Mouse (Mus musculus) testis, postnatal 10 days (tissue): ENCODE results near the gene Phex.

Experiments
- DNase-seq: peaks from one replicate; pipeline ENCODE4 v3.0.0; 2021; ENCODE audit warnings: low spot score

Gene Phex

DNA sequence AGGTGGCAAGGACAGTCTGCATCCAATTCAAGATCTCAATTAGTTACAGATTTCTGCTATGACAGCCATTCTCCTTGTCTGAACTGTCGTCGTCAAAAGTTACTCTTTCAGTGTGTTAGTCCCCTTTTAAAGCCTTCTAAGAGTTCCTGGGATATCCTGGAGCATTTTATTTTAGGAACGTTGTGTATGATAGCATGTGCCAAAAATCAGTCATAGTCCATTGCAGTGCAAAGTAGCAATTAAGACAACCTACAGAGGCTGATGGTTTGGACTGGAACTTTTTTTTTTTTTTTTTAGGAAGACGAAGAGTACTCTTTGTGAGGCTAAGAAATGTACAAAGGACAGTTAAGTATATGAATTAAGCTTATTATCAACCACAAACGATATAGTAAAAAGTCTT lies at the start of gene Phex:
Gene Phex, minus strand, starts transcription at position 101 of the 400 bp plus-strand sequence.
- DNase-seq = no peak

DNA sequence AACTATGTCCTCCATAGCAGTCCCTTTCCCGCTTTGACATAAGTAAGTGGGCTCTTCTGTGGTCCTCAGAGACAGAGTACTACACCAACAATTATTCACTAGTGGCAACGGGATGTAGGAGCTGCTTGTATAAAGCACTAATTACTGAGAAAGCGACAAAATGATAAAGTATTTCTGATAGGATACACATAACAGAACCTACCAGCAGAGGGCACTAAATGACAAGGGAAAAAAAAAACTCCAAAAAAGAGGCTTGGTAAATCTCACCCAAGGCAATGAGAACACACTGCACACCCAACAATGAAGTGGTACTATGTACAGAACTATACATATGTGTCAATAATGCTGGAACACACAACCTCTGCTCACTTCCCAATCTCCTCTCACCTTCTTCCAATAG lies 47.6 kb upstream of the Phex start:
- no peak for DNase-seq

DNA sequence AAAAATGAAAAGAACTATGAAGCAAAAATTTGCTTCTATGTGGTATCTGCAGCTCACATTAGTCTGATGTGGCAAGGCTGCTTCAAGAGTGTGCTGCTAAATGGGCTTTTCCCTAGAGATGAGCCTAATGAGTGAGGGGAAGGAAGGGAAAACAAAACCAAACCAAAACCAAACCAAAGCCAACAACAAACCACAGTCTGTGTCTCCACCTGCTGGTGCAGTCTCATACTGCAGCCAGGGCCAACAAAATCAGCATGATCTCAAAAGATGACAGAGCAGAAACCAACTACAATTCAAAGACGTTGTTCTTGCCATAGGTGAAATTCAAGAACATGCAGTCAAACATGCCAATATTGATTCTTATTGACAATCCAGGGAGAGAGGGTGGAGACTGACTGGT lies 39.3 kb upstream of the Phex start:
- peak; percentile 77 for DNase-seq

DNA sequence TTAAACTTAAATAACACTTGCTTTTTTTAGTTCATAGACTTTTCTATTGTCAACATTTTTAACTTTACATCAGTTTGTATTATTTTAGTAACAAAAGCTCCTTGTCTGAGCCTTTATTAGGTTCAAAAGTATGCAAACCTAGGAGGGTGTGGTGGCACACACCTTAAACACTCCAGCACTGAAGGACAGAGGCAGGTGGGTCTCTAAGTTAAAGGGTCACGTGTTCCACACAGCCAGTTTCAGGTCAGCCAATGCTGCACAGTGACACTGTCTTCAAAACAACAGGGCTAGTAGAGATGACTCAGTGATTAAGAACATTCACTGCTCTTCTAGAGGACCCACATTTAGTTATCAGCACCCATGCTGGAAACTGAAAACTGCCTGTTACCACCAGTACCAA lies 33.9 kb upstream of the Phex start:
- no peak for DNase-seq

DNA sequence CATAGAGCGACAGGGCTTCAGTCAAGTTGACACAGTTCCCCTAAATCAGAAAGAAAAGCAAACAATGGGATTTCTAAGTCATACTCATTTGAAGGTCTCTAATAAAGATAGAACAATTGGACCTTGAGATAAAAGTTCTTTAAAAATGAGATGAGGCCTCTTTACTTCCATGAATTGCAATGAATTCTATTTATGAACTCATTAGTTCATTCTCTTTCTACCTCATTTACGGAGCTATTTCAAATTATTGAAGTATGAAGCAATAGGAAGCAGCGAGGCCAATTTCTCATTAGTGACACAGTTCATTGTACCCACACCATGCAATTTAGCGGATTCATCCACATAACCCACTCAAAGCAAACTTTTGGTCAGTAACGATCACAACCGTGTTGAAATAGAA lies 32.3 kb upstream of the Phex start:
- no peak for DNase-seq

DNA sequence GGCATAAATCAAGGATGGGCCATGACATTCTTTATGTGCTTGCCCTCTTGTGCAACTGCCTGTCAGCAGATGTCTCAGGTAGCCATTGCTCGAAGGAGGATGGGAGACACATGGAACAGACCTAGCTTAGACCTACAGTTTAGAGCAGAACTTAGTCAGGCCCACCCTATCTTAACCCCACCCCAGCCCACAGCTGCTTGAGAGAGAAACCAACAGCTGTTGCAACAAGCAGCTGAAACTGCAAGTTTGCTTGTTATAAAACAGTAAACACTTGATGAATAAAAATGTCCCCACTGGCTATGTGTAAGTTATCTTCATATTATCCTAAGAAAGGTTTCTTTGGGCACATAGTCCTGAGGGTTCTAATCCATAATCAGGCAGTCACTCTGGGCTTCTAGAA lies 19.7 kb upstream of the Phex start:
- DNase-seq = no peak

DNA sequence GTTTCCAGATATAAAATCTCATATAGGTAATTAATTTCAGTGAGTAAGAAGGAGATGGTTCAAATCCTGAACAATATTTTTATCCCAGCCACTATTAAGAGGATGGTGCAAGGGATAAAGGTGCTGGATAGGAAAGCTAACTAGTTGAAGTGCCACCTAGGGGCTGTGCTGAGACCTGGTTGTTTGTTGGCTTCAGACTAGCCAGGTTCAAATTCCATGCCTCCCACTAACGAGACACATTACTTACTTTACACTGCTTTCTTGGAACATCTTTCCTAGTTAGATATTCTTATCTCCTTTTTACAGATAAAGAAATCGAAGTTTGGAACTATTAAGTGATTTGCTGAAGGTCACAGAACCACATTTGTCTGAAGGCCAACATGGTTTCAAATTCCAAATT lies 4.3 kb upstream of the Phex start:
- no peak for DNase-seq

DNA sequence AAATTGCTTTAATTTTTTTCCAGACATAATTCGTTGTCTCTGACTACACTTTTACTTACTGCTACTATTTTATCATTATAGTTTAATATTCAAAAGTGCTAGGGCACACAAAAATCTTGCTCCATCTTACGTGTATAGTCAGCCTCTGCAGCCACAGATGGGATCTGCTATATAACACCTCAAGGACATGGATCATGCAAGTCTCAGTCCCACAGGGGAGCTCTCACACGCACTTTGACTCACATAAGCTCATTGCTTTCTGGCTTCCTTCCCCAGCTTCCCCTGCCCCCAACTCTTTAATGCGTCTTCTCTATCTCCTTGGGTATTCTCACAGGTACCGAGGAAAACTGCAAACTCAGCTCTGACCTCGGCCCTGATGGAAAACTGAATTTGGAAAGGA lies 10.2 kb downstream of the Phex start:
- DNase-seq = no peak

DNA sequence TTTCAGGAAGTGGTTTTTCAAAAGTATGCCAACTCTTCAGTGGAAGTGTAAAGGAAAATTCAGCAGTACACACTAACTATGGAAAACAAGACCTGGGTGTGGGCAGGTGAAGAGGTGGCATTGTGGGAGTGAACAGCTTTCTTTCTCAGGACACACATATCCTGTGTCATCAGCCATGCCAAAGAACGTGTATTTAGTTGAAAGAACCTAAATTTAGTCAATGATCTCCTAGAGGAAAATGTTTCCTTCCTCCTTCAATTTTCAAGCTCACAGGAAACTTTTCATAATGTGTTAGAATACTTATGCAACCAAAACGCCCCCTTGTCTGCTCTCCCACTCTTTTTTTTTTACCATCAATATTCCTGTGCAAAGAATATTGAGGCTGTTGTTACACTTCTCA lies 23.9 kb downstream of the Phex start:
- no peak for DNase-seq

DNA sequence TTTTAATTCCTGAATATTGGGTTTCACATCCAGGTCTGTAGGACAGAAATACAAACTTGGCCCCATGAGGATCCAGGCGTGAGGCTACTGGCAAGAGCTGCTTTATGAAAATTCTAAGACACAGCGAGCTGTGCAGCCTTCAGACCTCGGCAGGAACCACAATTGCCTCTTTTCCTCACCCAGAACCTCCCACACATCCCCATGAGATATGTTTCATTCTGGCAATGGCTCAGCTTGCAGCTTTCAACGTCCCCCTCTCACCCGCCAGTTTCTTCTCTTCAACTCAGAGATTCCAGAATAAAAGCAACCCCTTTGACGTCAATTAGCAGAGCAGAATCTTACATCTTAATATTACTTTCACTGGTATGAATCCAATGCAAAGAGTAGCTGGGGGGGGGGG lies 25.0 kb downstream of the Phex start:
- DNase-seq = no peak

DNA sequence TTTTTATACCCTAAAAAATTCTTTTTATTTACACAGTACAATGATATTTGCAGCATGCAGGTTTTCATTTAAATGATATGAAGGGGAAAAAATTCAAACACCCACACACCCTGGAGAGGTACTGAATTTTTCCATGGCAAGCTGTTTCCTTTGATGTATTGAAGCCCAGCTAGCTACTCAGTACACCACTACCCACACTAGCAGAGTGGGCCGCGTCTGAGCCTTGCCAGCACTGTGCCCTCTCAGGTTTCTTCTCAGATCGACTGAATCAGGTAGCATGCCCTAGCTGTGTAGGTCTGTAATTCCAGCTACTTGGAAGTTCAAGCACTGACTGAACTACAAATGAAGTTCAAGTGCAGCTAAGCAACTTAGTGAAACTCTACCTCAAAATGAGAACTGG lies 26.7 kb downstream of the Phex start:
- DNase-seq = no peak

DNA sequence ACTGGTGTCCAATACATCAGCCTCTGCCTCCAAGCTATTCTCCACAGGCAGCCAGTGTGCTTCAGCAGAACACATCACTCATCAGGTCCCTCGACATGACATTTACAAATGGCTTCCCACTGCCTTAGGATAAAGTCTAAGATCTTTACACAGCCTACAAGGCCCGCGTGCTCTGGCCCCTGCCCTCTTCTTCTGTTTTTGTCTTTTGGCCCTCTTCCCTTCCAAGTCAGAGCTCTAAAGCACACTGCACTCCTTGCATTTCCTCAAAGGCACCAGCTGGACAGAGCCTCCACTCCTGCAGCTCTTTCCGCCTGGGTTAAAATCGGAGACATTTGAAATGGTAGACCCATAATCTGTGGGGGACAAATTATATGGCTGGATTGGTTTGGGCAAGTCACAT lies 28.1 kb downstream of the Phex start:
- DNase-seq = no peak

DNA sequence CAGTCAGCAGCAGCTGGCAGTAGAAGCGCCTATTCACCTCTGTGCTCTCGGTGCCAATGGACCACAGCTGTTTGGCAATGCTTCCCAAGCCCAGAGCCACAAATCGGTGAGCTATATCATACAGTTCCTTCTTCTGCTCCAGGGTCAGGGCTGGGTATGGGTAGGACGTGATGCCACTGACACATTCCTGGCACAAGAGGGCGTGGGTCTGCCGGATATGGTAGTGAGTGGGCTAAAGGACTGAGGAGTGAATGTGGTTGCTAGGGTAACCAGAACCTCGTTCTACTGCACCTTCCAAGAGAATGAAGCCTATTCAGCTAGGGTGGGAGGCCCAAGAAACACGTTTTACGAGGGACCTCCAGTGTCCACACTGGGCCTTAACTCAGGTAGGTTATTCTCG lies 36.3 kb downstream of the Phex start:
- DNase-seq = peak; percentile 46

DNA sequence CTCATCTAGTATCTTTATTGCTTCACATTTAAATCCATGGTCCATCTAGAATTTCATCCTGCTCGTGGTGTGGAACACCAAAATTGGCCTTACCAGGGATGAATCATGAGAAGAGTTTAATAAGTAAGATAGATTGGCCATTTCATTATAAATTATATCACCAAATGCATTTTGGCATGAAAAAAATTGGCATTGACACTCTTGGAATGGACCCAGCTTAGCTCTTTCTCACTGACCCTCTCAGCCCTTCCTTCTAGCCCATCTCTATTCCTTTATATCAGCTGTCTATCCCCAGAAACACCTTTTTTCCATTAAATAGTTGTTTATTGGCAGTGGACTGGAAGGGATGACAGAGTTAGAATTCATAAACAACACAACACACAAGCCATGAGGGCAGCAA lies 37.7 kb downstream of the Phex start:
- DNase-seq = no peak

DNA sequence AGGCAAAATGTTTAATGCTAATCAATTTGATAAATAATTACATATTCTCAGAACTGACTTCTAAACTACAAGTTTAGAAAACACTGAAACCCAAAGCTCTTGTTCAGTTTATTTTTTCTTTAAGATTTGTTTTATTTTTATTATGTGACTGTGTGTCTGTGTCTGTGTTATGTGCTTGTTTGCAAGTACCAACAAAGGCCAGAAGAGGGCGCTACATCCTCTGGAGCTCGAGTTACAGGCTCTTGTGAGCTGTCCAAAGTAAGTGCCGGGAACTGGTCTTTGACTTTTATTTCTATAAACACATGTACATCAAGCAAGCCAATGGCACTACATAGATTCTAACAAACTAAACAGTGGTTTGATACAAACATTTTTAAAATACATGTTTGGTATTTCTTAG lies 41.2 kb downstream of the Phex start:
- DNase-seq = no peak

DNA sequence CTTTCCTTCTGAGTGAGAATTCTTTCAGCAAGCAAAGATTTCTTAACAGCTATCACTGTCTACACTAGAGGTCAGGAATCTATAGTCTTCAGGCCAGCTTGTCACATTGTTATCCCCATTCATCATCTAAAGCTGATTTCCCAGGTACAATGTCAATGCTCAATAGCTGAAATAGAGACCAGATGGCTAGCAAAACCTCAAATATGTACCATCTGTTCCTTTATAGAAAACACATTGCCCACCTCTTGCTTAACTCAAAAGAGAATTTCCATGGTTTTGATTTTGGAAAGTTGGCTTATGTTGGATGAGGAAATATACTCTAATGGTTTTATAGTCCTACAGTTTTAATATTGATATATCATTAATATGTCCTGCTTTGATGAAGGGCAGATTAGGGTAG lies 45.9 kb downstream of the Phex start:
- DNase-seq = no peak

DNA sequence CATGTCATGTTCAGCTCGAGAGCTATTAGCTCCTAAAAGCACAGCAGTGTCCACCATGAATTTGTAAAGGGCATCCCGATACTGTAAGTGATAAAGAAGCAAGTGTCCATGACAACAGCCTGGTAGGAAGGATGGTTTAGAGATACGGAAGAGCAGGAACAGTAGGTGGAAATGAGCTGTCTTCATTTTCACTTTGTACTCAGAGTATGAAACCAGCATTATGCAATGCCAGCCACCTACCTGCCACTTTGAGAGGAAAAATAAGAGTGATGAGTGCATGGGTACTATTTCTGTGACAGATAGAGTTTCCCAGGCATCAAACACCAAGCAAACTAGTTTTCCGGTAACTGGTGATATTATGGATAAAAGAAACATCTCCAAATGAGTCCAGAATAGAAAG lies 59.6 kb downstream of the Phex start:
- DNase-seq = no peak

DNA sequence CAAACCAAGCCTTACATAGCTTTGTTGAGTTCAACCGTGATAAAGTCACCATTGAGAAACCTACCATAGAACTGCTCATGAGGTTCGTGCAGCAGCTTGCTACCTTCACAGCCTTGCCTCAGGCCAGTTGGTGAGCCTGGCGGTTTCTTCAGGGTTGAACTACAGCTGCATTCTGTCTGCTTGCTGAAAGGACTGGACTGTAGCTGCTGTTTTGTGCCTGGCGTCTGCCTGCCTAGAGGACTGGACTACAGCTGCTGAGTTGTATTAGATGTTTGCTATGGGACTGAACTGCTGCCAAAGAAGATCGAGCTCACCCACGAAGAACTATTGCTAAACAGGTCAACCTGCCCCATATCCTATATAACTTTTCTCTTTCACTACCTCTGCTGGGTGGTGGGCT lies 68.9 kb downstream of the Phex start:
- no peak for DNase-seq

DNA sequence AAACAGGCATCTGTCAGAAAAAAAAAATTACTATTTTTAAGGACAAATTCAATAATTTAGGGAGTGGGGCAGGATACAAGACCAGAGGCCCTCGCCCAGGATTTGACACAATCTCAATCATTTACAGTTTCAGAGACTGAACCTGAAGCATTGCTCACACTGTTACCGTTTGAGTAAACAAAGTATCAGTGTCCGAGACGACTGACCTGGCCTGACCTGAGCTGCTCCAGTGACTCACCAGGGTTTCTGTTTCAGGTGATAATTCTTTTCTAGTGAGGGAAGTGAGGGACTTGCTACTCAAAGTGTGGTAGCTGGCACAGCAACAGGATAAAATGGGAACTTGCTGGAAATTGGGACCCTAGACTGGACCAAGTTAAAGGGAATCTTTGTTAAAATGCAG lies 80.4 kb downstream of the Phex start:
- no peak for DNase-seq

DNA sequence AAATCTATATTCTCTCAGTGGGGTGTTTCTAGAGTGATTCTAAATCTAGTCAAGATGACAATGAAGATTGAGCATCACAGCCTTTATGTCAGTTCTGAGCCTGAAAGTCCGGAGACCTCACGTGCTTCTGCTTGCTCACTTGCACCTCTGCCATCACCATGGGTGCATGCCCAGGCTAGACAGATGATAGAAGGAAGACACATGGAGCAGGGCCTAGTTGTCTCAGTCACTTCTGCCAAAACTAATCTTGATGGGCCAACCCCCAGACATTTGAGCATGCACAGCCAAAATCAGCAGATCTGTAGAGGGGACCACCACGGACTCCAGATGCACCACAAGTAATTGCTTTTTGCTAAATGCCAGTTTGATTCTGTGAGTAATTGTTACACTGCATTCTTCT lies 85.3 kb downstream of the Phex start:
- no peak for DNase-seq

DNA sequence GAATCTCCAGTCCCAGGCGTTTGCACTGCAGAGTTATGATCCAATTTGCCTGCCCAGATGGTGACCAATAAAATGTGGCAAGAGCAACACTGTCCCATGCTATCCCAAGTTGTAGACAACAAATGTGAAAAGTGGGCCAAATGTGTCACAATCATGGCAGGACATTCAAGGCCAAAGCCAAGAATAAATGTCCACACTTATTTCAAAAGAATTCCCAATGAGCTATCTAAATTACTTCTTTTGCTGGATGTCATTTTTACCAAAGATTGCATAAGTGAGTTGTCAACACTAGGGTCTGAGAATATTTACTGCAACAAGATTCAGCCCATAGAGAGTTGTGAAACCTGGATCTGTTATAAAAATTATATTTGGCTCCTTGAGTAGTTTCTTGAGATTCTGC lies 86.7 kb downstream of the Phex start:
- no peak for DNase-seq

DNA sequence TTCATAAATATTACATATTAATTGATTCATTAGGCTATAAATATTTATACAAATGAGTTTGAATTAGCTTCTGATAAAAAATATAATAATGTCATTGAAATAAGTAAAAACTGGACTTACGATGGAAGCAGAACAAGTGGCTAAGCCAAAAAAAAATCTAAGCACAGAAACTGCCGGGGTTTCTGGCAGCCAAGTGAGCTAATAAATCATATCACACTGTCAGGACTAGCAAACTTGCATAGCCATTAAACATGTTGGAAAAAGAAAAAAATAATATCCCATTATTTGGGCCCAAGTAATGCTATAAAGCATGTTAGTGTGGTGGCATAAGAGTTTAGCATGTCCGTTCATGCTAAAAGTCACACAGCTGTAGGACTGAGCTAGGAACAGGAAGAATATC lies 87.4 kb downstream of the Phex start:
- DNase-seq = no peak

DNA sequence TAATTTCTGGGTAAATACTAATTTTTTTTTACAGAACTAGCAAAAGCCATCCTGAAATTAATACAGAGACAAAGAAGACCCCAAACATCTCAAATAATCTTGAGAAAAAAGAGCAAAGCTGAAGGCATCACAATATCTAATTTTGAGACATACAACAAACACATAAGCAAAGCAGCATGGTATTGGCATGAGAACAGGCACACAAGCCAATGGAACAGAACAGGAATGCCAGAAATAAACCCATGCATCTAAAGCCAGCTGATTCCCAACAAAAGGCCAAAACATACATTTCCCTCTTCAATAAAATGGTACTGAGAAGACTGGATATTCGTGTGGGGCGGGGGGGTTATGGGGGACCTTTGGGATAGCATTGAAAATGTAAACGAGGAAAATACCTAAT lies 90.7 kb downstream of the Phex start:
- DNase-seq = no peak

DNA sequence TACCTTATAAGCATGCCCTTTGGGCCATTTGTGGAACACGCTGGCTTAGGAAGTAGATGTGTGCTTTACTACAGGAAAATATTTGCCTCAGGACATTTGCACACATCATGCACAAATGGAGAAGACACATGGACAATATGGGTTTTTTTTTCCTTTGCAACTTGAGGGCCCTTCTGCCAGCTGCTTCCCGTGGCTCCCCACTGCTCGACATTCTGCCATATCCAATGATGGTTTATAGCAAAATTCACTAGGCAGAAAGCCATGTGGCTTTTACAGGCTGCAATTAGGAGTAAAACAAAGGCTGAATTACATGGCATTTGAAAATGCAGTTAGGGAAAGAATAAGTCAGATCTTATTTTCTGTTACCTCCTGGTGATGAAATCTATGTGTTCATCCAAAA lies 104.8 kb downstream of the Phex start:
- no peak for DNase-seq

DNA sequence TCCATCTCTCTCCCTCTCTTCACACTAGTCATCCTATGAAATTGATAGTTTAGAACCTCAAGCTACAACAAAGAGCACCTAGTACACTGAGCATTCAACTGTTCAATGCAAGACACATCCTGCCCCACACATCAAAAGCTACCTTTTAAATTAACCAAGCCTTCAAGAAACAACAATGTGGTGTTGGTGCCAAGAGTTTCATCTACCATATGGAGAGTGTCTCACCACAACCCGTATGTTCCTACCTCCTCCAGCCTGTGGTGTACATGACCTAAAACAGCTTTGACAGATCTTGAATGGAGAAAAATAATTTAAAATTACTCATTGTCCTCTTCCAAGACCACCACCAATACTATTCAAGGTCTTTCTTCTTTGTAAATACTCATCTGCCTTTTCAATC lies 106.9 kb downstream of the Phex start:
- DNase-seq = no peak

DNA sequence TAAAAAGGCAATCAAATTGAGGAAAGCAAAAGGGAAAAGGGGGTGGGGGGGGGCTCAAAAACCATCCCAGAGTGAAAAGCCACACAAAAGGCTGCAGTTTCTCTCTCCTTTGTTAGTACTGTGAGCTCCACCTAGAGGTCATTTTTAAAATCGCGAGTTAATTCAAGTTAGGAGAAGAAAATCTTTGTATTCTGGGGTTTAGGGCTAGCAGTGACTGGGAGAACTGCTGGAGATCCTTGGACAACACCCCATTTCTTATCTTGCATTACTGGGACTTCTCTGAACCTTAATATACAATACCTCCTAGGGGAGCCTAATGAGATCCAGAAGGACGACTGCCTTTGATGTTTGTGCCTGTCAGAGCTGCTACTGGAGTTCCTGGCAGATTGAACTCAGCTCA lies 107.7 kb downstream of the Phex start:
- DNase-seq = no peak
